Mouse (Mus musculus): ENCODE measurements around the gene Gm20388. TPM values are rescaled to one million over a fixed set of nuclear protein-coding genes. Genes with fewer than 3 reads are reported as not detected.

The Gm20388 gene
- polyA plus RNA-seq, 1 experiment: 28.1 TPM

DNA sequence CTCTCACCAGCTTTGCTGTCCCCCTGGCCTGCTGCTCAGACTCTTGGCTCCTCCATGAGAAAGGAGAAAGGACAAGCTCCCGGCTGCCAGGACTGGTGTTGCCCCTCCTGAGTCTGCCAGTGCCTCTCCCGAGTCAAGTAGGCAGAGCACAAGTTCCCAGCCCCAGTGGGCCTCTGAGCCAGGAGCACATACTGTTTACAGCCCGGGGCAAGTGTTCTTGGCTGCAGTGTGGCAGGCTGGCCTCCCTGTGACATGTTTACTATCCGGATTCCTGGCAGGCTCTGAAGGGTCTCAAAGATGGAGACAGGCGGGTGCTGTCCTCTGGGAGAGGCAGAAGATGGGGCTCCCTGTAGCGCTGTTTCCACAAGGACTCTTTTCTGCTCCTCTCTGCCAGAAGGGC, 346.3 kb downstream of the Gm20388 start:
- peaks cover 6% of the 10 kb centered on the region for H3K4me1 ChIP-seq (ENCODE audit: control insufficient read depth, insufficient read depth, low read length)
- no peak overlapping the region for H3K27ac ChIP-seq (ENCODE audit: insufficient read depth, low read length)
- TF ChIP-seq CTCF (IDR thresholded peaks at IDR 0.05; ENCODE audit: low read depth, low read length): no peak
- TF ChIP-seq POLR2A (IDR thresholded peaks at IDR 0.05; ENCODE audit: insufficient read depth, low read length): no peak
- no peak for TF ChIP-seq EP300 (IDR thresholded peaks at IDR 0.05; ENCODE audit: insufficient read depth, low read depth, low read length)
- H3K27me3 ChIP-seq (ENCODE audit: control insufficient read depth, insufficient read depth, low read length, poor library complexity, severe bottlenecking): no peaks in the 10 kb centered on the region
- no peaks in the 10 kb centered on the region for H3K9me3 ChIP-seq (replicated peaks; ENCODE audit: control insufficient read depth, insufficient read depth, low read length, poor library complexity, severe bottlenecking)
- H3K36me3 ChIP-seq (ENCODE audit: control insufficient read depth, insufficient read depth, low read length, poor library complexity, severe bottlenecking): no peaks in the 10 kb centered on the region
- H3K4me3 ChIP-seq (ENCODE audit: low read depth, low read length): no peak overlapping the region
- no peak overlapping the region for H3K9ac ChIP-seq (ENCODE audit: low read depth, poor library complexity, severe bottlenecking)

DNA sequence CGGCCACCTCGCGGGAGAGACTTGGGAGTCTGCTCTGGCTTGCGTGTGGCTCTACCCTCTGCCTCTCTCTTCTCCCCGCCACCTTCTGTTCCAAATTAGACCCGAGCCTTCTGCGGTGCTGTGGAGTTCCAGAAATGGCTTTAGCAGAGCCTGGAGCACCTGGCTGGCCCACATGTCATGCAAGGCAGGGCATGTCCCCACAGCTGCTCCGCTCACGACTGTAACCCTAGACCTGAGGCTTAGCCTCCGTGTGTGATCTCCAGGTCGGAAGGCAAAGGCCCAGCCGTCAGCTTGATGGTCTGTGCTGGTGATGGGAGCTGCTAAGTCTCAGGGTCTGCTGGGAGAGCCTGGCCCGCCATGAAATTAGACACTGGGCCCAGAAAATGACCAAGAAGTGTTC, 348.6 kb downstream of the Gm20388 start:
- H3K36me3 ChIP-seq (ENCODE audit: control insufficient read depth, insufficient read depth, low read length, poor library complexity, severe bottlenecking): no peaks in the 10 kb centered on the region
- no peak overlapping the region for H3K27ac ChIP-seq (ENCODE audit: insufficient read depth, low read length)
- H3K9me3 ChIP-seq (replicated peaks; ENCODE audit: control insufficient read depth, insufficient read depth, low read length, poor library complexity, severe bottlenecking): no peaks in the 10 kb centered on the region
- no peak overlapping the region for H3K9ac ChIP-seq (ENCODE audit: low read depth, poor library complexity, severe bottlenecking)
- peaks cover 6% of the 10 kb centered on the region for H3K4me1 ChIP-seq (ENCODE audit: control insufficient read depth, insufficient read depth, low read length)
- TF ChIP-seq POLR2A (IDR thresholded peaks at IDR 0.05; ENCODE audit: insufficient read depth, low read length) (no peak), CTCF (IDR thresholded peaks at IDR 0.05; ENCODE audit: low read depth, low read length) (no peak), EP300 (IDR thresholded peaks at IDR 0.05; ENCODE audit: insufficient read depth, low read depth, low read length) (no peak)
- H3K27me3 ChIP-seq (ENCODE audit: control insufficient read depth, insufficient read depth, low read length, poor library complexity, severe bottlenecking): no peaks in the 10 kb centered on the region
- H3K4me3 ChIP-seq (ENCODE audit: low read depth, low read length): no peak overlapping the region

DNA sequence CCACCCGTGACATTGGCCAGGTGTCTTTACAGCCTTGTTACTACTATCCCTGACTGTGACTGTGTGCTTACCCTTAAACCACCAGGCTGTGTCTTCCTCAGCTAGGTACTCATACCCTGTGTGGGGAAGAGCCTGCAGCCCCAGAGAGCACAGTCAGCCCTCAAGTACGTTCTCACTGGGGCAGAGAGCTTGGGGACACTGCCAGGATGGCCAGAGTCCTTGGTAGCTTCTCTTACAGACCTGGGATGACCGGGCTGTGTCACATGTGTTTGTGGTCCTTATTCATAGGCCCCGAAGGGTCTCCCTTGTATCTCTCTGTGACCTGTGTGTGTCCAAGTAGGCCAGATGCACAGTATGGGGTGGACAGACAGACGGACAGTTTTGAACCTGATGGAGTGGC, 350.0 kb downstream of the Gm20388 start:
- no peaks in the 10 kb centered on the region for H3K4me1 ChIP-seq (ENCODE audit: control insufficient read depth, insufficient read depth, low read length)
- H3K9ac ChIP-seq (ENCODE audit: low read depth, poor library complexity, severe bottlenecking): no peak overlapping the region
- no peaks in the 10 kb centered on the region for H3K36me3 ChIP-seq (ENCODE audit: control insufficient read depth, insufficient read depth, low read length, poor library complexity, severe bottlenecking)
- TF ChIP-seq POLR2A (IDR thresholded peaks at IDR 0.05; ENCODE audit: insufficient read depth, low read length): no peak
- no peaks in the 10 kb centered on the region for H3K27me3 ChIP-seq (ENCODE audit: control insufficient read depth, insufficient read depth, low read length, poor library complexity, severe bottlenecking)
- H3K4me3 ChIP-seq (ENCODE audit: low read depth, low read length): no peak overlapping the region
- H3K27ac ChIP-seq (ENCODE audit: insufficient read depth, low read length): no peak overlapping the region
- H3K9me3 ChIP-seq (replicated peaks; ENCODE audit: control insufficient read depth, insufficient read depth, low read length, poor library complexity, severe bottlenecking): no peaks in the 10 kb centered on the region

DNA sequence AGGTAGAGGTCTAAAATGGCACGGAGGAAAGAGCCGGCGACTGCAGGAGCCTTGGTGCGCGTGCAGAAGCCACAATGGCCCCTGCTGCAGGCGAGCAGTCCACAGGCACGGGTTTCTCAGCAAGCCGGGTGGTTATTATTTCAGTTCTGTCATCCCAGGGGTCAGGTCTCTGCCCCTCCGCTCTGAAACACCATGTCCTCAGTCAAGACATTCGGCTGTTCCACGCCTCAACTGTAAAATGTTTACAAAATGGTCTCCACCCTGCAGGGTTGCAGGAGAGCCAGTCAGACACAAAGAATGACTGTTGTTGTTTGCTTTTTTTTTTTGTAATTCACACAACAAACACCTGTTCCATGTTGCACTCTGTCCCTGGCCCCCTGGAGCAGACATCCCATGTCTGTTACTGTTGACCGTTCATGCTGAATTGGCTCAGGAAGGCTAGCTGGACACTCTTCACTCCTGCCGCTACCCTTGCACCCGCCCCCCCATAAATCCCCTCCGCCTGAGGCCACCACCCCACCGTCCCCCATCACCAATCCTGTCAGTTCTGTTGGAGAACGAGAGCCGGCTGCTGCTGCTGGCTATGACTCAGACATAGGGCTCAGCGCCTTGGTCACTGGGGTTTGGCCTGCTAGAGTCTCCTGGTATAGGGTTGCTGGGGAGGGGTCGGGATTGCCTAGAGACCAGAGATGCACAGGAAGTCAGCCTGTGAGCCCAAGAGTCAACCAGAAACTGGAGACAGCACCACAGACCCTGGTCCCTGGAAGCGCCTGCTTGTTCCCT, 350.9 kb downstream of the Gm20388 start:
- Histone ChIP-seq H3K27me3 (ENCODE audit: control insufficient read depth, insufficient read depth, low read length, poor library complexity, severe bottlenecking) (no peaks in the 10 kb centered on the region), H3K9ac (ENCODE audit: low read depth, poor library complexity, severe bottlenecking) (no peak overlapping the region), H3K4me3 (ENCODE audit: low read depth, low read length) (no peak overlapping the region), H3K36me3 (ENCODE audit: control insufficient read depth, insufficient read depth, low read length, poor library complexity, severe bottlenecking) (no peaks in the 10 kb centered on the region), H3K4me1 (ENCODE audit: control insufficient read depth, insufficient read depth, low read length) (no peaks in the 10 kb centered on the region), H3K27ac (ENCODE audit: insufficient read depth, low read length) (no peak overlapping the region), H3K9me3 (replicated peaks; ENCODE audit: control insufficient read depth, insufficient read depth, low read length, poor library complexity, severe bottlenecking) (no peaks in the 10 kb centered on the region)
- TF ChIP-seq CTCF (IDR thresholded peaks at IDR 0.05; ENCODE audit: low read depth, low read length): no peak
- TF ChIP-seq EP300 (IDR thresholded peaks at IDR 0.05; ENCODE audit: insufficient read depth, low read depth, low read length): no peak
- no peak for TF ChIP-seq POLR2A (IDR thresholded peaks at IDR 0.05; ENCODE audit: insufficient read depth, low read length)

DNA sequence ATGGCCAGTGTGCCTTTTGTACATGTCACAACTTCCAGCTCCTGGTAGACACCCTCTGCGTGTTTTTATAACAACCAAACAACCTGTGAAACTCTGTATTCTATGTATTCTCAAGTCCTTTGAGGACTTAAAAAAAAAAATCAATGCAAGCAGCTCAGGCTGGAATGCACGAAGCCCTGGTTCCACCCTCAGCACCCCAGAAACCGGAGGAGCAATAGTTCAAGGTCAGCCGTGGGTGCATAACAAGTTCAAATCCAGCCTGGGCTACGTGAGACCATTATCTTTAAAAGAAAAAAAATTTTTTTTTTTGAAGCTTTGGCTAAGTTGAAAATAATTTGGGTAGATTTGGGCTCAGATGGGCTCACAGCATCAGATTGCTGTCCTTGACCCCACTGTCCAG, 353.2 kb downstream of the Gm20388 start:
- no peak overlapping the region for H3K27ac ChIP-seq (ENCODE audit: insufficient read depth, low read length)
- H3K9me3 ChIP-seq (replicated peaks; ENCODE audit: control insufficient read depth, insufficient read depth, low read length, poor library complexity, severe bottlenecking): no peaks in the 10 kb centered on the region

DNA sequence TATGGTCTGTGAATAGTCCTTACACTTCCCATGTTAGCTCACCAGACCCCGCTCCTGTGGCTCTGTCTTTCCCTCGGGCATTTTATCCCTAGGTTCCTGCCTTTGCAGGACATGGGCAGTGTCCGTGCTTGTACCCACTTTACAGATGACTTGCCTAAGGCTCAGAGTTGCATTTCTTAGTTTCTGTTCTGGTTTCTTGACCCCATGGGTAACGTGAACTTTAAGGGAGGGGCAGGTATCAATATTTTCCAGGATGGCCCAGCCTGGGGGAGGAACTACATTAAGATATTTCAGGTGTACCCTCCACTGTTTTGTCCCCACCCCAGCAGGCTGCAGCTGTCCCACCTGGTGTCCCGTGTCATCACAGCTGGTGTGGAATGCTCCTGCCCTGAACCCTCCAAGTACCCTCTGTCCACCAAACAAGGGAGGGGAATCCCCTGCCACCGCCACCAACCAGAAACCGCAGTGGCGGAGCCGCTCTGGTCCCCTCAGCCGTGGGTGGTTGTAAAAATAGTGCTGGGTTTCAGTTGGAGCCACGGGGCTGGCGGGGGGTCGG, 353.8 kb downstream of the Gm20388 start:
- peak overlapping the region; percentile 55 for H3K9ac ChIP-seq (ENCODE audit: low read depth, poor library complexity, severe bottlenecking)
- H3K4me3 ChIP-seq (ENCODE audit: low read depth, low read length): peak overlapping the region; percentile 41
- H3K36me3 ChIP-seq (ENCODE audit: control insufficient read depth, insufficient read depth, low read length, poor library complexity, severe bottlenecking): no peaks in the 10 kb centered on the region
- H3K4me1 ChIP-seq (ENCODE audit: control insufficient read depth, insufficient read depth, low read length): no peaks in the 10 kb centered on the region
- TF ChIP-seq CTCF (IDR thresholded peaks at IDR 0.05; ENCODE audit: low read depth, low read length) (no peak), EP300 (IDR thresholded peaks at IDR 0.05; ENCODE audit: insufficient read depth, low read depth, low read length) (no peak), POLR2A (IDR thresholded peaks at IDR 0.05; ENCODE audit: insufficient read depth, low read length) (no peak)
- H3K9me3 ChIP-seq (replicated peaks; ENCODE audit: control insufficient read depth, insufficient read depth, low read length, poor library complexity, severe bottlenecking): no peaks in the 10 kb centered on the region
- 0 out of 2 replicates have a peak, but pooled peaks cover 2% of the 10 kb centered on the region for H3K27me3 ChIP-seq (ENCODE audit: control insufficient read depth, insufficient read depth, low read length, poor library complexity, severe bottlenecking)
- H3K27ac ChIP-seq (ENCODE audit: insufficient read depth, low read length): no peak overlapping the region

More for the DNA sequence above, 353.2 kb downstream of the Gm20388 start:
- Histone ChIP-seq H3K4me1 (ENCODE audit: control insufficient read depth, insufficient read depth, low read length) (no peaks in the 10 kb centered on the region), H3K36me3 (ENCODE audit: control insufficient read depth, insufficient read depth, low read length, poor library complexity, severe bottlenecking) (no peaks in the 10 kb centered on the region), H3K4me3 (ENCODE audit: low read depth, low read length) (no peak overlapping the region), H3K9ac (ENCODE audit: low read depth, poor library complexity, severe bottlenecking) (no peak overlapping the region), H3K27me3 (ENCODE audit: control insufficient read depth, insufficient read depth, low read length, poor library complexity, severe bottlenecking) (0 out of 2 replicates have a peak, but pooled peaks cover 1% of the 10 kb centered on the region)
- TF ChIP-seq POLR2A (IDR thresholded peaks at IDR 0.05; ENCODE audit: insufficient read depth, low read length) (no peak), EP300 (IDR thresholded peaks at IDR 0.05; ENCODE audit: insufficient read depth, low read depth, low read length) (no peak), CTCF (IDR thresholded peaks at IDR 0.05; ENCODE audit: low read depth, low read length) (no peak)

All from ES-Bruce4 (cell line).